21 mouse cellular contexts compared by ENCODE assay signal in genomic region chrX:105683678-105684077, GRCm38 (mm10).
DNase-seq lines count a peak whose midpoint lies in the region; ATAC-seq lines count a peak whose summit lies in the region.
"Had no signal": no experiment of that assay in that cellular context is flagged by ENCODE, and none has a peak within 500 bp of the region (broad histone marks: within the 10 kb centered on the region; RNA-seq: fewer than 3 reads in every experiment).

No protein-coding gene starts in this region.

- H3K36me3 ChIP-seq in heart, embryonic 15.5 days = no peaks in the 10 kb centered on the region
- H3K36me3 ChIP-seq in heart, embryonic 12.5 days = no peaks in the 10 kb centered on the region
- H3K36me3 ChIP-seq: embryonic facial prominence, embryonic 15.5 days; forebrain, embryonic 10.5 days; G1E; hindbrain, embryonic 15.5 days had no signal

- H3K9me3 ChIP-seq in heart, embryonic 15.5 days (replicated peaks) = no peaks in the 10 kb centered on the region
- H3K9me3 ChIP-seq in heart, embryonic 12.5 days (replicated peaks) = no peaks in the 10 kb centered on the region
- H3K9me3 ChIP-seq: embryonic facial prominence, embryonic 15.5 days; forebrain, embryonic 10.5 days; G1E; hindbrain, embryonic 15.5 days had no signal

- H3K27ac ChIP-seq in heart, embryonic 15.5 days = peak overlapping the region; percentile 58; the same call in 1 of the 2 replicates
- no peak overlapping the region for H3K27ac ChIP-seq in heart, embryonic 12.5 days (ENCODE audit: poor library complexity, severe bottlenecking)
- H3K27ac ChIP-seq: embryonic facial prominence, embryonic 15.5 days; forebrain, embryonic 10.5 days; gastrocnemius, adult 2 months; hindbrain, embryonic 15.5 days; left cerebral cortex, adult 2 months; liver, embryonic 14.5 days; stomach, postnatal 0 days had no signal

- no peak overlapping the region for H3K9ac ChIP-seq in heart, embryonic 15.5 days
- no peak overlapping the region for H3K9ac ChIP-seq in heart, embryonic 12.5 days
- H3K9ac ChIP-seq: embryonic facial prominence, embryonic 15.5 days; hindbrain, embryonic 15.5 days; liver, embryonic 14.5 days had no signal

- no peak overlapping the region for H3K4me2 ChIP-seq in heart, embryonic 15.5 days
- no peak overlapping the region for H3K4me2 ChIP-seq in heart, embryonic 12.5 days
- H3K4me2 ChIP-seq: embryonic facial prominence, embryonic 15.5 days; hindbrain, embryonic 15.5 days; midbrain, embryonic 11.5 days had no signal

- no peaks in the 10 kb centered on the region for H3K4me1 ChIP-seq in heart, embryonic 15.5 days (replicated peaks)
- H3K4me1 ChIP-seq in heart, embryonic 12.5 days (replicated peaks) = no peaks in the 10 kb centered on the region
- H3K4me1 ChIP-seq: embryonic facial prominence, embryonic 15.5 days; forebrain, embryonic 10.5 days; hindbrain, embryonic 15.5 days had no signal

- H3K4me3 ChIP-seq in heart, embryonic 15.5 days = no peak overlapping the region
- H3K4me3 ChIP-seq in heart, embryonic 12.5 days = no peak overlapping the region
- H3K4me3 ChIP-seq: embryonic facial prominence, embryonic 15.5 days; forebrain, embryonic 10.5 days; gastrocnemius, adult 2 months; hindbrain, embryonic 15.5 days; left cerebral cortex, adult 2 months had no signal

- ATAC-seq in heart, embryonic 15.5 days (replicated peaks; ENCODE audit: insufficient number of reproducible peaks, insufficient read depth, low FRiP score, low read depth) = no peak
- ATAC-seq in heart, embryonic 12.5 days (ENCODE audit: insufficient number of reproducible peaks, low FRiP score) = no peak

- DNase-seq in kidney, adult 9 months = peak; percentile 7
- no peak for DNase-seq in kidney, postnatal 25 days
- peak; percentile 2 for DNase-seq in lung, postnatal 36 days
- DNase-seq in lung, postnatal 14 days = no peak
- no peak for DNase-seq in spleen, adult 12 weeks (ENCODE audit: low spot score)
- DNase-seq in cerebellum, postnatal 36 days = no peak
- DNase-seq: adrenal gland, postnatal 25 days; cerebellum, adult 11 months; gastrocnemius, adult 2 months; layer of hippocampus, adult 9-11 months; right cerebral cortex, postnatal 25 days had no signal

- WGBS in heart, embryonic 15.5 days = 44% methylated on average over 8 of the region's 8 CpGs
- 57% methylated on average over 8 of the region's 8 CpGs for WGBS in heart, embryonic 12.5 days

- H3K27me3 ChIP-seq in heart, embryonic 15.5 days = no peaks in the 10 kb centered on the region
- H3K27me3 ChIP-seq in heart, embryonic 12.5 days (replicated peaks) = no peaks in the 10 kb centered on the region
- H3K27me3 ChIP-seq: embryonic facial prominence, embryonic 15.5 days; hindbrain, embryonic 15.5 days had no signal

Comparison
In these comparisons a context has a peak if more than half of its experiments do, and no peak if none do; other contexts are left out.
1. DNase-seq: peak in kidney, adult 9 months (single experiment) and lung, postnatal 36 days (single experiment); none in kidney, postnatal 25 days (0 of 2), lung, postnatal 14 days (single experiment), spleen, adult 12 weeks (single experiment) and cerebellum, postnatal 36 days (0 of 2).